17 mouse cellular contexts compared by ENCODE assay signal in genomic region chr5:75536156-75536555, GRCm38 (mm10).
"Had no signal": no experiment of that assay in that cellular context is flagged by ENCODE, and none has a peak within 500 bp of the region (broad histone marks: within the 10 kb centered on the region; RNA-seq: fewer than 3 reads in every experiment).

No protein-coding gene starts in this region.

- H3K4me2 ChIP-seq: kidney, embryonic 15.5 days; limb, embryonic 15.5 days; lung, embryonic 15.5 days; midbrain, embryonic 12.5 days; neural tube, embryonic 13.5 days had no signal

- H3K36me3 ChIP-seq: kidney, embryonic 15.5 days; limb, embryonic 15.5 days; lung, embryonic 15.5 days; midbrain, embryonic 12.5 days; neural tube, embryonic 13.5 days had no signal

- H3K4me1 ChIP-seq: limb, embryonic 15.5 days; midbrain, embryonic 12.5 days had no signal

- H3K9me3 ChIP-seq: kidney, embryonic 15.5 days; limb, embryonic 15.5 days; lung, embryonic 15.5 days; midbrain, embryonic 12.5 days; neural tube, embryonic 13.5 days had no signal

- H3K27ac ChIP-seq: kidney, embryonic 15.5 days; limb, embryonic 15.5 days; lung, embryonic 15.5 days; midbrain, embryonic 12.5 days; neural tube, embryonic 13.5 days had no signal

- H3K9ac ChIP-seq: kidney, embryonic 15.5 days; limb, embryonic 15.5 days; lung, embryonic 15.5 days; midbrain, embryonic 12.5 days; neural tube, embryonic 13.5 days had no signal

- DNase-seq: kidney, adult 2 months; kidney, postnatal 36 days; layer of hippocampus, adult 9-11 months; layer of hippocampus, postnatal 36 days; lung, postnatal 36 days; retina, postnatal 1 day; right cerebral cortex, postnatal 4 days; spleen, adult 18-20 months; thymus, adult 2 months; thymus, postnatal 25 days had no signal

- H3K4me3 ChIP-seq: kidney, embryonic 15.5 days; limb, embryonic 15.5 days; lung, embryonic 15.5 days; midbrain, embryonic 12.5 days; neural tube, embryonic 13.5 days had no signal

- ATAC-seq: intestine, embryonic 16.5 days; midbrain, embryonic 16.5 days had no signal

- H3K27me3 ChIP-seq: kidney, embryonic 15.5 days; limb, embryonic 15.5 days; midbrain, embryonic 12.5 days; neural tube, embryonic 13.5 days had no signal
